In genomic region chr1:173880004-173880666, GRCm38 (mm10) we compare ENCODE assay signal across 7 mouse cellular contexts. TPM values are rescaled to one million over a fixed set of nuclear protein-coding genes. Genes with fewer than 3 reads are reported as not detected.
DNase-seq lines count a peak whose midpoint lies in the region; ATAC-seq and TF ChIP-seq lines count a peak whose summit lies in the region.
"Not testable (repeated sequence)": the region's sequence is repeated elsewhere in the genome, so short reads cannot be mapped to it uniquely, and the experiment has no call there.

No protein-coding gene starts in this region.

- not testable (repeated sequence) for H3K36me3 ChIP-seq in macrophage (ENCODE audit: inconsistent target)

- POLR2A ChIA-PET in Patski (lab: Charles Lee), result not testable (repeated sequence)

- WGBS in macrophage (ENCODE audit: missing documents), result 25% methylated on average over 2 of the region's 3 CpGs

- H3K4me3 ChIP-seq in macrophage (ENCODE audit: inconsistent target), result peak overlapping the region; percentile 78

- peak; percentile 66 for ATAC-seq in Patski

- CTCF ChIA-PET in Patski (lab: Charles Lee), result not testable (repeated sequence)

- not testable (repeated sequence) for H3K27me3 ChIP-seq in Patski

- not testable (repeated sequence) for TF ChIP-seq CTCF in Patski (IDR thresholded peaks at IDR 0.05)

- in situ Hi-C loops in Patski (cut with MboI; ENCODE audit: low pct_unique_long_range_greater_than_20kb), result not testable (repeated sequence)

- DNase-seq in Patski (ENCODE audit: low read depth, low spot score), result not testable (repeated sequence)
- peak; percentile 3 for DNase-seq in cerebellum, adult 9-11 months
- peak; percentile 7 for DNase-seq in gastrocnemius, postnatal 25 days
- peak; percentile 71 for DNase-seq in induced T-regulatory cell, adult 2 months (ENCODE audit: low read depth)
- peak; percentile 41 for DNase-seq in layer of hippocampus, adult 9-10 months (ENCODE audit: low spot score)
- DNase-seq in right cerebral cortex, postnatal 14 days, result peak; percentile 3

- peak overlapping the region; percentile 86 for H3K27ac ChIP-seq in macrophage

- H3K79me2 ChIP-seq in macrophage (ENCODE audit: inconsistent target), result peaks cover 47% of the 10 kb centered on the region

RNA-seq across cellular contexts. Expression of gene Ifi211, which starts 32.7 kb away (rescaled TPM):
- 2.7 TPM for polyA plus RNA-seq in Patski (2021)
- 1 to 10 TPM; 1.5 to 3.0 TPM for total RNA-seq in gastrocnemius, postnatal 25 days (2021)
- total RNA-seq in macrophage (2018; cell fraction: chromatin; rRNA removed), result 100 to 1,000 TPM in 23 of 26 experiments, 10 to 100 TPM in 3; 74.2 to 796 (median 409) TPM
- total RNA-seq in macrophage (2018; cell fraction: cytosol; rRNA removed), result 1,000 to 10,000 TPM in 4 of 26 experiments, 100 to 1,000 TPM in 22; 193 to 1,156 (median 826) TPM
- total RNA-seq in macrophage (2018; cell fraction: nucleus; rRNA removed), result 100 to 1,000 TPM; 122 to 927 (median 619) TPM
- polyA plus RNA-seq in macrophage (2018), result 272 to 390 TPM (median 361 TPM) in 3 replicates

Comparison
In these comparisons a context has a peak if more than half of its experiments do, and no peak if none do; other contexts are left out.
1. RNA of gene Ifi211, which starts 32.7 kb away (polyA plus RNA-seq): 272 to 390 TPM in macrophage; 2.7 TPM in Patski (single experiment); every median in the first group is over 10 times any median in the second.